Mouse (Mus musculus) embryonic facial prominence, embryonic 10.5 days (tissue): ENCODE results near the gene Mrpl47. TPM values are rescaled to one million over a fixed set of nuclear protein-coding genes. Genes with fewer than 3 reads are reported as not detected.
"Not testable (repeated sequence)": the region's sequence is repeated elsewhere in the genome, so short reads cannot be mapped to it uniquely, and the experiment has no call there.

ENCODE experiments used
- DNase-seq: peaks from one replicate; pipeline ENCODE4 v3.0.0-alpha.2; 2017; ENCODE audit warnings: low spot score
- H3K27ac ChIP-seq: fragments of 300-500 bp; sonication (generic); replicated peaks from 2 replicates; pipeline ENCODE4 v1.5.1; 2016; ENCODE audit warnings: mild to moderate bottlenecking
- H3K27me3 ChIP-seq: fragments of 300-500 bp; sonication (generic); replicated peaks from 2 replicates; pipeline ENCODE4 v1.6.1; 2016; ENCODE audit warnings: low read depth, mild to moderate bottlenecking; ENCODE audit not compliant: poor library complexity, severe bottlenecking
- H3K36me3 ChIP-seq: fragments of 300-500 bp; sonication (generic); replicated peaks from 2 replicates; pipeline ENCODE4 v1.6.1; 2016; ENCODE audit warnings: mild to moderate bottlenecking, moderate library complexity
- H3K4me1 ChIP-seq: fragments of 300-500 bp; sonication (generic); 2 replicates; pipeline ENCODE4 v1.6.1; 2016
- H3K4me3 ChIP-seq: fragments of 300-500 bp; sonication (generic); 2 replicates; pipeline ENCODE4 v1.5.1; 2016; ENCODE audit warnings: mild to moderate bottlenecking, moderate library complexity
- H3K9me3 ChIP-seq: fragments of 300-500 bp; sonication (generic); 2 replicates; pipeline ENCODE4 v1.6.1; 2016; ENCODE audit warnings: mild to moderate bottlenecking
- WGBS: fragments of 180-500 bp; shearing (Covaris S2); methylation state at CpG from one replicate; pipeline ENCODE4 v1.1.7; 2016; 5-methylcytosine and 5-hydroxymethylcytosine counted together
- polyA plus RNA-seq: library from polyadenylated mRNA; unstranded; fragments of >200 nt; fragmentation: Nextera tagmentation; extraction: Ambion mirVana; gene quantifications from 2 replicates; pipeline ENCODE4 v1.2.1, GENCODE M21; 2016

Gene Mrpl47
- polyA plus RNA-seq, 1 experiment from 2014 or later = 37.7 TPM

GRCm38 (mm10) chr3:32704021-32704420 is 33.4 kb downstream of the Mrpl47 start:
- not testable (repeated sequence) for H3K27ac ChIP-seq, H3K4me1 ChIP-seq, H3K9me3 ChIP-seq, H3K36me3 ChIP-seq, H3K27me3 ChIP-seq, DNase-seq, H3K4me3 ChIP-seq
- 90% methylated on average over 6 of the region's 6 CpGs for WGBS

GRCm38 (mm10) chr3:32698228-32698863 is 39.1 kb downstream of the Mrpl47 start:
- WGBS = 42% methylated on average over 7 of the region's 7 CpGs
- Histone ChIP-seq H3K27ac (no peak overlapping the region), H3K27me3 (no peaks in the 10 kb centered on the region), H3K4me3 (no peak overlapping the region), H3K4me1 (no peaks in the 10 kb centered on the region), H3K36me3 (no peaks in the 10 kb centered on the region), H3K9me3 (no peaks in the 10 kb centered on the region)
- DNase-seq = peak; percentile 88

GRCm38 (mm10) chr3:32695583-32695980 is 41.8 kb downstream of the Mrpl47 start:
- Histone ChIP-seq H3K27me3 (no peaks in the 10 kb centered on the region), H3K4me1 (no peaks in the 10 kb centered on the region), H3K36me3 (no peaks in the 10 kb centered on the region), H3K27ac (no peak overlapping the region), H3K4me3 (no peak overlapping the region), H3K9me3 (no peaks in the 10 kb centered on the region)
- 88% methylated on average over 4 of the region's 4 CpGs for WGBS
- no peak for DNase-seq

- Histone ChIP-seq H3K27ac (no peak overlapping the region), H3K4me1 (no peaks in the 10 kb centered on the region), H3K4me3 (no peak overlapping the region), H3K27me3 (no peaks in the 10 kb centered on the region), H3K36me3 (no peaks in the 10 kb centered on the region), H3K9me3 (no peaks in the 10 kb centered on the region)
- no peak for DNase-seq
- WGBS = 80% methylated on average over 12 of the region's 12 CpGs
Observed at GRCm38 (mm10) chr3:32694737-32695582, 42.4 kb downstream of the Mrpl47 start.

- no peaks in the 10 kb centered on the region for H3K36me3 ChIP-seq
- H3K4me3 ChIP-seq = no peak overlapping the region
- H3K27ac ChIP-seq = no peak overlapping the region
- WGBS = 49% methylated on average over 5 of the region's 5 CpGs
- no peaks in the 10 kb centered on the region for H3K27me3 ChIP-seq
- DNase-seq = no peak
- no peaks in the 10 kb centered on the region for H3K9me3 ChIP-seq
- no peaks in the 10 kb centered on the region for H3K4me1 ChIP-seq
Observed at GRCm38 (mm10) chr3:32694211-32694610, 43.2 kb downstream of the Mrpl47 start.

GRCm38 (mm10) chr3:32691841-32692240 is 45.6 kb downstream of the Mrpl47 start:
- Histone ChIP-seq H3K9me3 (no peaks in the 10 kb centered on the region), H3K27ac (no peak overlapping the region), H3K4me3 (no peak overlapping the region), H3K36me3 (no peaks in the 10 kb centered on the region), H3K27me3 (no peaks in the 10 kb centered on the region), H3K4me1 (no peaks in the 10 kb centered on the region)
- 81% methylated on average over 5 of the region's 5 CpGs for WGBS
- DNase-seq = no peak

GRCm38 (mm10) chr3:32690901-32691300 is 46.5 kb downstream of the Mrpl47 start:
- no peaks in the 10 kb centered on the region for H3K9me3 ChIP-seq
- DNase-seq = no peak
- H3K27me3 ChIP-seq = no peaks in the 10 kb centered on the region
- no peaks in the 10 kb centered on the region for H3K36me3 ChIP-seq
- H3K4me1 ChIP-seq = no peaks in the 10 kb centered on the region
- H3K27ac ChIP-seq = no peak overlapping the region
- H3K4me3 ChIP-seq = no peak overlapping the region
- WGBS = 50% methylated on average over 1 of the region's 1 CpGs

- Histone ChIP-seq H3K36me3 (no peaks in the 10 kb centered on the region), H3K27me3 (no peaks in the 10 kb centered on the region), H3K9me3 (no peaks in the 10 kb centered on the region), H3K4me1 (no peaks in the 10 kb centered on the region), H3K4me3 (no peak overlapping the region), H3K27ac (no peak overlapping the region)
- WGBS = 88% methylated on average over 3 of the region's 3 CpGs
- no peak for DNase-seq
Observed at GRCm38 (mm10) chr3:32690008-32690407, 47.4 kb downstream of the Mrpl47 start.

GRCm38 (mm10) chr3:32689567-32689999 is 47.8 kb downstream of the Mrpl47 start:
- no peaks in the 10 kb centered on the region for H3K36me3 ChIP-seq
- WGBS = 87% methylated on average over 9 of the region's 9 CpGs
- H3K4me1 ChIP-seq = no peaks in the 10 kb centered on the region
- no peak for DNase-seq
- no peak overlapping the region for H3K4me3 ChIP-seq
- no peaks in the 10 kb centered on the region for H3K9me3 ChIP-seq
- no peaks in the 10 kb centered on the region for H3K27me3 ChIP-seq
- H3K27ac ChIP-seq = no peak overlapping the region

GRCm38 (mm10) chr3:32687156-32687555 is 50.2 kb downstream of the Mrpl47 start:
- no peaks in the 10 kb centered on the region for H3K4me1 ChIP-seq
- no peak overlapping the region for H3K27ac ChIP-seq
- WGBS = 74% methylated on average over 4 of the region's 4 CpGs
- DNase-seq = no peak
- H3K9me3 ChIP-seq = no peaks in the 10 kb centered on the region
- H3K4me3 ChIP-seq = no peak overlapping the region
- no peaks in the 10 kb centered on the region for H3K27me3 ChIP-seq
- no peaks in the 10 kb centered on the region for H3K36me3 ChIP-seq

GRCm38 (mm10) chr3:32686537-32686936 is 50.9 kb downstream of the Mrpl47 start:
- no peak overlapping the region for H3K4me3 ChIP-seq
- H3K27ac ChIP-seq = no peak overlapping the region
- DNase-seq = no peak
- H3K36me3 ChIP-seq = no peaks in the 10 kb centered on the region
- H3K27me3 ChIP-seq = no peaks in the 10 kb centered on the region
- no peaks in the 10 kb centered on the region for H3K4me1 ChIP-seq
- no peaks in the 10 kb centered on the region for H3K9me3 ChIP-seq
- WGBS = 78% methylated on average over 1 of the region's 1 CpGs

GRCm38 (mm10) chr3:32684631-32685030 is 52.8 kb downstream of the Mrpl47 start:
- Histone ChIP-seq H3K36me3 (no peaks in the 10 kb centered on the region), H3K27me3 (no peaks in the 10 kb centered on the region), H3K27ac (no peak overlapping the region), H3K9me3 (no peaks in the 10 kb centered on the region), H3K4me1 (no peaks in the 10 kb centered on the region), H3K4me3 (no peak overlapping the region)
- DNase-seq = no peak
- WGBS = 79% methylated on average over 3 of the region's 3 CpGs

GRCm38 (mm10) chr3:32682910-32683531 is 54.4 kb downstream of the Mrpl47 start:
- no peak overlapping the region for H3K4me3 ChIP-seq
- H3K27me3 ChIP-seq = no peaks in the 10 kb centered on the region
- WGBS = 80% methylated on average over 12 of the region's 12 CpGs
- H3K4me1 ChIP-seq = no peaks in the 10 kb centered on the region
- H3K27ac ChIP-seq = no peak overlapping the region
- H3K36me3 ChIP-seq = no peaks in the 10 kb centered on the region
- no peak for DNase-seq
- no peaks in the 10 kb centered on the region for H3K9me3 ChIP-seq
